Mouse (Mus musculus) heart, adult 2 months (tissue): ENCODE measurements around the gene Atxn7.

Experiments
- CTCF ChIP-seq: fragments of 200-600 bp; IDR thresholded peaks from 2 replicates; pipeline ENCODE4 v1.8.1; 2022; ENCODE audit warnings: antibody characterized with exemption, mild to moderate bottlenecking, moderate library complexity
- POLR2A ChIP-seq: fragments of 200-500 bp; IDR thresholded peaks from 2 replicates; pipeline ENCODE4 v1.6.1; 2011; ENCODE audit warnings: mild to moderate bottlenecking, low read depth, low read length, control low read depth; ENCODE audit not compliant: insufficient read depth

DNA sequence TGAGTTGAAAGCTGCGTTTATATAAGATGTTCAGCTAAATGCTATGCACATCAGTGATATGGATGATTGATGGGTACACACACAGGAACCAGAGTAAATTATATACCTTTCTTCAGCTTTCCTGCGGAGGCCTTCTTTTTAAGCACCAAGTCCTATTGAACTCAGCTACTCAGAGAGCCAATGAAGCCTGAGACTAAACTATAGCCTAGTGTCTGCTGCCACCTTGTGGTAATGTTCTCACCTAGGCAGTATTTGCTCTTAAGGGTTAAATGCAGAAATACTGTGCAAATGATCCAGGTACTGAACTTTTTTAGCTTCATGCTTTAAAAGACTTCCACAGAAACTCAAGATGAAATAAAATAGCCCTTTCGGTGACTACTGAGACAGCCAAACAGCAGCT lies 43.6 kb upstream of the Atxn7 start:
- TF ChIP-seq CTCF (peak; percentile 79), POLR2A (no peak)
